Mouse (Mus musculus) CD4-positive helper T cell, adult 2 months (primary cell): ENCODE results near the gene Lrrc49.

Source experiments
- DNase-seq: peaks from one replicate; pipeline ENCODE4 v3.0.0-alpha.2; 2012; ENCODE audit warnings: low read depth, missing footprints, low spot score

Gene Lrrc49

DNA sequence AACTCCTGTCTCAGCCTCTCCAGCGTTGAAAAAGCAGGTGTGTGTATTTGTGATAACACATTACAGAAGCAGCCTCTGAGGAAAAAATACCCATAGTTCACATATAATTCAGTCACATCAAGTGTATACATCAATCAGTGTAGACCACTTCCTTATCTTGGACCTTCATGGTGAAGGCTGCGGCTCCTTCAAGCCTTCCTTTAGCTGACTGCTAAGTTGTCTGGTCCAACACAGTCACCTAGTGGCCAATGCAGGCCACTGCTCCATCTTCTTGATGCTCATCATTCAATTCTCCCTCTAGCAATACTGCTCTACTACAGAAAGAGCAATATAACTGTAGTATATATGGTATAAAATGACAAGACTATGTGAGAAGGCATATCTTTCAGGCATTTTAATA, 88.5 kb downstream of the Lrrc49 start:
- DNase-seq = no peak

DNA sequence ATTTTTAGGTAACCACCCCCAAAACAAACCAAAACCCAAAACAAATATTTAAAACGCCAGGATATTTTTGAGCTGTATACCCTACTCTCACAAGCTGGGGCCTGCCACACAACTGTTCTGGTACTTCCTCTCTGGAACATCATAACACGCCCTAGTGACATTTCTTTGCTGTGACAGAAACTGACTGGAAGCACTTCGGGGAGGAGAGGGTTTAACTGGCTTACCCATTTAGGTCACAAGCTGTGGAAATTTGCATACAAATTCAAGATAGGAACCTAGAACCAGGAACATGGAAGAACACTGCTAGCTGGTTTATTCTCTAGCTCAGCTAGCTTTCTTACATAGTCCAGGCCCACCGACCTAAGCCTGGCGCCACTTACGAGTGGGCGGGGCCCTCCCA, 92.6 kb downstream of the Lrrc49 start:
- DNase-seq = no peak

GRCm38 (mm10) chr9:60592974-60593373, 95.0 kb downstream of the Lrrc49 start:
- no peak for DNase-seq

GRCm38 (mm10) chr9:60592363-60592762, 95.6 kb downstream of the Lrrc49 start:
- DNase-seq = no peak

- DNase-seq = no peak
Observed at GRCm38 (mm10) chr9:60590871-60591624, 96.9 kb downstream of the Lrrc49 start.

- DNase-seq = no peak
Observed at GRCm38 (mm10) chr9:60588914-60589313, 99.0 kb downstream of the Lrrc49 start.

GRCm38 (mm10) chr9:60586920-60587319, 101.0 kb downstream of the Lrrc49 start:
- no peak for DNase-seq

GRCm38 (mm10) chr9:60585206-60585605, 102.8 kb downstream of the Lrrc49 start:
- DNase-seq = no peak

GRCm38 (mm10) chr9:60582553-60582952, 105.4 kb downstream of the Lrrc49 start:
- no peak for DNase-seq

GRCm38 (mm10) chr9:60573011-60573410, 114.9 kb downstream of the Lrrc49 start:
- DNase-seq = no peak

GRCm38 (mm10) chr9:60571725-60572124, 116.2 kb downstream of the Lrrc49 start:
- no peak for DNase-seq

- no peak for DNase-seq
Observed at GRCm38 (mm10) chr9:60571041-60571440, 116.9 kb downstream of the Lrrc49 start.

- no peak for DNase-seq
Observed at GRCm38 (mm10) chr9:60569366-60569765, 118.6 kb downstream of the Lrrc49 start.

DNA sequence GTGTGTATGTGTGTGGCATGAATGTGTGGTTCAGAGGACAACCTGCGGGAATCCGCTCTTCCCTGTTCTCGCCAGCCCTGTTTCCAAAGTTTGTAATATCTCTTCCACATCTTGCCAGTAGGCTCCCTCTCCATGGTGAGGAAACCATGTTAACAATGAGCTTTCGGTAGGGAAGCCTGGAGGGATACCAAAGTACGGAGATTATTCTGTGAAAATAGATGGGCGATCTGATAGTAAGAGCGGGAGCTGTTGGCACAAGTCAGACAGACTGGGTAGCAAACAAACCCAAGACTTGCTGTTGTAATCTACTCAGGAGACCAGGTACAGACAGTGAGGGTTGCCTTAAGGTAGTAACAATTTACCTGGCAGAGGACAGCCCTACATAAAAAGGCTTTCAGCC, 124.1 kb downstream of the Lrrc49 start:
- no peak for DNase-seq

- no peak for DNase-seq
Observed at GRCm38 (mm10) chr9:60562443-60563371, 125.3 kb downstream of the Lrrc49 start.

DNA sequence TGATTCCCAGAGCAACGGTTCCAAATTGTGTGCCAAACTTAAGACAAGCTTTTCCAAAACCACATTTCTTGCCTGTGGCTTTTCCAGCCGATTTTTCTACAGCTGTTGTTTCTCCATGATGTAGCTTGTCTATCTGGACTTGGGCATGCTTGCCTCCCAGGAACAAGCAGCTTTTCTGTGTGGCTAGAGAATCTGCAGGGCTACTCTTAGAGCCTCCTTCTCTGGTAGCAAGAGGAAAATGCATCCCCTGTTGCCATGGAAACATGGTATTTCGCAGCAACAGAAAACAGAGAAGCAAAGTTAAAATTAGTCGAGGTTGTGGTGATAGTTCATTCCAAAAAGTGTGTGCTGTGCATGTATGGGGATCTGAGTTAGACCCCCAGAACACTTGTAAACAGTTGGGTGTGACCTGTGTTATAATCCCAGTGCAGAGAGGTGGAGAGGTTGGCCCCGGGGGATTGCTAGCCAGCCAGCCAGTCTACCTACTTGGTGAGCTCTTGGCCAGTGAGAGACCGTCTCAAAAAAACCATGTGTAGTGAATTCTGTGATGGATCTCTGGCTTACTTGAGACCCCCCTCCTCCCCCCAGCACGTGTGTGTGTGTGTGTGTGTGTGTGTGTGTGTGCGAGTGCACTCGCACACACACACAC, 126.2 kb downstream of the Lrrc49 start:
- DNase-seq = no peak

GRCm38 (mm10) chr9:60558507-60558906, 129.5 kb downstream of the Lrrc49 start:
- no peak for DNase-seq

DNA sequence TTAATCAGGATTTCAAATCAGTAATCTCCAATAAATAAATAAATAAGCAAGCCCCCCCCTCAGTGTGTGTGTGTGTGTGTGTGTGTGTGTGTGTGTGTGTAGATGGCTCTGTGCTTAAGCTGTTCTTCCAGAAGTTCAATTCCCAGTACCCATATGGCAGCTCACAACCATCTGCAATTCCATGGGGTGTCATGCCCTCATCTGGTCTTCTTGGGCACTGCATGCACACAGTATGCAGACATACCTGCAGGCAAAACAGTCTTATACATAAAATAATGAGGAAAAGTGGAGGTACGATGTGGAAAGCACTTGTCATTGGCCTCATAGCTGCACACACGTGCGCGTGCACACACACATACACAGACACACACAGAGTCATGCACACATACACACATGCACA, 136.7 kb downstream of the Lrrc49 start:
- no peak for DNase-seq

- DNase-seq = no peak
Observed at GRCm38 (mm10) chr9:60548182-60548581, 139.8 kb downstream of the Lrrc49 start.

- no peak for DNase-seq
Observed at GRCm38 (mm10) chr9:60546169-60546568, 141.8 kb downstream of the Lrrc49 start.

DNA sequence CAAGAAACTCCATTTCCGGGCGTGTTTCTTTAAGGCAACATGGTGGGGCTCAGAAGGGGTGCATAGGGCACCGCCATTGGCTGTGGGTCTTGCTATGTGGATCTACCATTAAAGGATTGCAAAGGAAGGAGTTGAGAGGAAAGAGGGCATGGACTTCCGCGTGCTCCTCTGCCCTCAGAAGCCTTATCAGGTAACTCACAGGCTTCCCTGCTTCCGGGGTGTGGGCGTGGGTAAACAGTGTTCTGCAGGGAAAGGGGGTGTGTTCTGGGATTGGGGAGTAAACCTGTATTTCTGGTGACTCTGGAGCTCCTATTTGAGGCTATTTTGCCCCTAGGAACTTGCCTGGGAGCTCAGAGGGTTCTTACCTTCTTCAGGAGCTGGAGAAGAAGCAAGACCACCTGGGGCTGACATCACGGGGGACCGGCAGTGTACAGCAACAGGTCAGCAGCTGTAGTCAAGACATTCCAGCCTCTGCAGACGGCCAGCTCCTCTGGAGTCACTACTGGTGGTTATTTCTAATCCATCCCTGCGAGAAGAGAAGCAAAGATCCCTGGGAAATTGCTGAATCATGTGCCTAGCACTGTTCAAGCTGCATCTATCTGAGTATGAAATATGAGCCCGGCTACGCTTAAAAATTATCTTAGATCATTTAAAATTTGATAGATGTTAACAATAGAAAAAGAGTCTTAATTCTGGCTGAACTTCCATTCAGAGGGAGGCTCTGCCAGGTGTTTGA, 142.4 kb downstream of the Lrrc49 start:
- DNase-seq = no peak
